Mouse (Mus musculus) ES-E14 (cell line): ENCODE measurements at regions not wholly inside any gene's neighbourhood (a gene's known extent, or its start where the extent isn't known, plus 50 kb on each side); places are given as distances from the start of the nearest gene placed in this dataset.

ENCODE experiments used
- DNase-seq: peaks from one replicate; pipeline ENCODE4 v3.0.0-alpha.2; 2013; ENCODE audit warnings: low read depth, low spot score
- H3K27ac ChIP-seq: 2 replicates; pipeline ENCODE4 v1.5.1; 2012; ENCODE audit warnings: low read depth, mild to moderate bottlenecking, low read length, moderate library complexity, mixed read lengths; ENCODE audit not compliant: poor library complexity, insufficient read depth, severe bottlenecking
- H3K36me3 ChIP-seq: 2 replicates; pipeline ENCODE4 v1.6.1; 2012; ENCODE audit warnings: mild to moderate bottlenecking, low read length, moderate library complexity, mixed read lengths; ENCODE audit not compliant: control insufficient read depth, poor library complexity, insufficient read depth, severe bottlenecking
- H3K4me1 ChIP-seq, 2 experiments: fragments of 150-350 bp in 1 of 2; sonication (generic) in 1 of 2; 2 replicates each; pipeline ENCODE4 v1.6.1; 2012; ENCODE audit warnings: low read length in 2 of 2, mild to moderate bottlenecking in 1 of 2, mixed read lengths in 1 of 2; ENCODE audit not compliant: control insufficient read depth in 2 of 2, insufficient read depth in 2 of 2, poor library complexity in 1 of 2
- H3K4me3 ChIP-seq, 2 experiments: fragments of 150-350 bp in 1 of 2; sonication (generic) in 1 of 2; 2 replicates each; pipeline ENCODE4 v1.5.1; 2012; ENCODE audit warnings: low read length in 2 of 2, low read depth in 1 of 2, mild to moderate bottlenecking in 1 of 2, mixed read lengths in 1 of 2; ENCODE audit not compliant: insufficient read depth in 1 of 2, poor library complexity in 1 of 2, severe bottlenecking in 1 of 2
- H3K9ac ChIP-seq: 2 replicates; pipeline ENCODE4 v1.6.1; 2012; ENCODE audit warnings: low read depth, mild to moderate bottlenecking, low read length, mixed read lengths; ENCODE audit not compliant: poor library complexity, insufficient read depth, severe bottlenecking
- H3K9me3 ChIP-seq: fragments of 150-350 bp; sonication (generic); 2 replicates; pipeline ENCODE4 v1.6.1; 2012; ENCODE audit warnings: low read depth, mild to moderate bottlenecking, low read length; ENCODE audit not compliant: control insufficient read depth, insufficient read depth
- CHD2 ChIP-seq: IDR thresholded peaks from 2 replicates; pipeline ENCODE4 v1.6.1; 2014; ENCODE audit warnings: mild to moderate bottlenecking, low read depth, low read length, inconsistent platforms
- HCFC1 ChIP-seq: IDR thresholded peaks from 2 replicates; pipeline ENCODE4 v1.6.1; 2012; ENCODE audit warnings: low read length, inconsistent platforms, borderline replicate concordance; ENCODE audit not compliant: insufficient read depth
- MAFK ChIP-seq: IDR thresholded peaks from 2 replicates; pipeline ENCODE4 v1.6.1; 2014; ENCODE audit warnings: mild to moderate bottlenecking, low read depth, low read length, inconsistent platforms; ENCODE audit not compliant: insufficient read depth
- ZC3H11A ChIP-seq: IDR thresholded peaks from 2 replicates; pipeline ENCODE4 v1.6.1; 2012; ENCODE audit warnings: low read depth, mild to moderate bottlenecking, inconsistent platforms, low read length, borderline replicate concordance
- ZNF384 ChIP-seq: IDR thresholded peaks from 2 replicates; pipeline ENCODE4 v1.6.1; 2012; ENCODE audit warnings: low read depth, low read length, inconsistent platforms
- in situ Hi-C, 2 experiments: fragments of 600-800 bp; cut with MboI; formaldehyde crosslinking; loops; one replicate each; pipeline ENCODE4 v1.15.1; 2025; ENCODE audit warnings: low sequenced_read_pairs in 2 of 2, inconsistent platforms in 1 of 2; ENCODE audit not compliant: unreplicated experiment in 2 of 2

DNA sequence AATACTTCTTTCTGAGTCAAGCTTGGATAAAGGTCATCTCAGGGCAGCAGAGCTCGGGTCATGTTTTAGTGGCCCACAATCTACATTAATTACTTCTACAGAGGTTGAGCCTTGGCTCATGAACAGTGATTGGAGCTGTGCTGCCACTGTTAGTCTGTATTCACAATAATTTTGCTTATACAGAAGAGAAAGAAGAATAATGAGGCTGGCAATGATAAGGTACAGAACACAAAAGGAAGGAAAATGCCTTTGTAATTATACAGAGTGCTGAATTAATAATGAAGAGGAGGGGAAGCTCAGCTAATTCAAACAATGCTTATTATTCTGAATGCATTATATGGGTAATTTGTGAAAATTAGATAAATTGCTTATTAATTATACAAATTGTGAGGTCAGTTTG lies 573.9 kb upstream of the Cblb start:
- H3K9ac ChIP-seq, result no peak overlapping the region
- H3K9me3 ChIP-seq, result no peaks in the 10 kb centered on the region
- H3K4me3 ChIP-seq, result no peak overlapping the region
- TF ChIP-seq MAFK (no peak), ZNF384 (no peak), CHD2 (no peak), HCFC1 (no peak), ZC3H11A (no peak)
- no peaks in the 10 kb centered on the region for H3K36me3 ChIP-seq
- in situ Hi-C loops, result no loop called here
- H3K27ac ChIP-seq, result no peak overlapping the region
- no peaks in the 10 kb centered on the region for H3K4me1 ChIP-seq
- DNase-seq, result no peak

DNA sequence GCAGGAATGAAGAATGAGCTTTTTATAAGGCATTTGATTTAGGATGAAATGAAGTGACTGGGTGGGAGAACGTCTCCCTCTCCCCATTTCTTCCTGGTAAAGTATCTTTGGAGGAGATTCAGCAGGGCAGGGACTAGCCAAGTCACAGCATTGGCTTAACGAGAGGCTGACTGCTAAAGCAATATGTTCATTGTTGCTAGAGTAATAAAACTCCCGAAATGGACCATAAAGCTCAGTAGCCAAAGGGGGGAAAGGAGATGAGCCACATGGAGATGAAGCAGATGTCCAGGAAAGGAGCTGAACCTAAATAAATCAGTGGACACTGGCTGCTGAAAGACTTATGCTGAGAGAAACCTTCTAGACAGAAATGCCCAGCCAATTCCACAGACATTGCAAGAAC lies 555.3 kb upstream of the Cblb start:
- H3K4me1 ChIP-seq, result no peaks in the 10 kb centered on the region
- no peak for TF ChIP-seq MAFK
- no peak for TF ChIP-seq CHD2
- no peak for TF ChIP-seq ZNF384
- TF ChIP-seq ZC3H11A, result no peak
- no peak for TF ChIP-seq HCFC1
- no peak overlapping the region for H3K9ac ChIP-seq
- no peaks in the 10 kb centered on the region for H3K36me3 ChIP-seq
- no peak overlapping the region for H3K4me3 ChIP-seq
- in situ Hi-C loops, result no loop called here
- no peak overlapping the region for H3K27ac ChIP-seq
- H3K9me3 ChIP-seq, result no peaks in the 10 kb centered on the region
- DNase-seq, result no peak

DNA sequence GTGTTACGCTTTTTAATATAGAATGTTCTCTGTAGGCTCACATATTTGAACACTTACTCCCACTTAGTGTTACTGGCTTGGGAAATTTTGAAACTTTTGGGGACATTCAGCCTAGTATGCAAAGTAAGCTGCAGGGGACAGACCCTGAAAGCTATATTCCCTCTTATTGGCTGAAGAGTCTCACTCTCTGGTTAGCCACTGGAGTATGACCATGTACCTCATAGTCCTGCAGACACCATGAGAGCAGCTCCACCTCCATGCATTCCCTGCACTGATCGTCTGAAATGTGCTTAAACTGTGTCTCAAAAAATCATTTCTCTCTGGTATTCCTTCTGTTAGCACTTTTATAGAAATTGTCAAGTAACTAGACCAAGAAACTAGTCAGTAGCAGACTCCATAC lies 534.9 kb upstream of the Cblb start:
- DNase-seq, result no peak
- H3K36me3 ChIP-seq, result no peaks in the 10 kb centered on the region
- no peaks in the 10 kb centered on the region for H3K9me3 ChIP-seq
- no peak for TF ChIP-seq ZNF384
- no peak for TF ChIP-seq CHD2
- no peak for TF ChIP-seq ZC3H11A
- no peak for TF ChIP-seq HCFC1
- no peak for TF ChIP-seq MAFK
- H3K9ac ChIP-seq, result no peak overlapping the region
- H3K4me3 ChIP-seq, result no peak overlapping the region
- no peaks in the 10 kb centered on the region for H3K4me1 ChIP-seq
- H3K27ac ChIP-seq, result no peak overlapping the region
- in situ Hi-C loops, result no loop called here

DNA sequence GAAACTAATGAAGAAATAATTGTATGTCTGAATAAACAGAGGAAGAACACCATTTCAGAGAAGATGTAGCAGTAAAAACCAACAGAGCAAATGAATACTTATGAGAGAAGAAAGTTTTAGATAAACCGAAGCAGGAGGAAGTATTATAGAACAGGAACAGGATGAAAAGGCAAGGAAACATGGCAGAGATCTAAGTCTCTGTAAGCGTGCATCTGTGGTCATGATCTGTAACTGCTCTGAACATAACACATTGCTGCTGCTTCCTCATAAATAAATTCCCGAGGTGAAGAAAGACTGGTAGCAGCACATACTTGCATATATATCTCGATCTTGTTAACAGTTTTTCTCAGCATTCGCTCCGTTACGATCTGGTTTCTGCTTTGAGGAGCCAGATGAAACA lies 533.2 kb upstream of the Cblb start:
- no peak overlapping the region for H3K9ac ChIP-seq
- H3K9me3 ChIP-seq, result no peaks in the 10 kb centered on the region
- TF ChIP-seq CHD2 (no peak), ZC3H11A (no peak)
- H3K4me1 ChIP-seq, result no peaks in the 10 kb centered on the region
- no peak overlapping the region for H3K4me3 ChIP-seq
- in situ Hi-C loops, result no loop called here
- no peaks in the 10 kb centered on the region for H3K36me3 ChIP-seq
- H3K27ac ChIP-seq, result no peak overlapping the region
- DNase-seq, result no peak

DNA sequence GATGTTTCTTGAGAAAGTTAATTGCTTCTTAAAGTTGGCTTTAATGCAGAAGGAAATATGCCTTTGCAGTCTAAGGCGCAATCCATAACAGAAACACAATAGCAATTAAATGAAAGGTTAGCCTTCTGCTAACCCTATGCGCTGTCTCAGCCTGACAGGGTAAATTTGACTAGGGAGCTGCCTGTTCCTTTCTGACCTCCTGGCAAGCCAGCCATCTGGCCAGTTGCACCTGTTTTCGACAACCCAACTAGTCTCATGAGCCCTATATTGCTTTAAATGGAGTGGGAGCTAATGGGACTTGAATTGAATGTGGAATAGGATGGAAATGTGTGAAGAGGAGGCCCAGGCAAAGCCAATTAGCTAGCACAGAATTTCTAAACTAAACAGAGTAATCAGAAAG lies 513.9 kb upstream of the Cblb start:
- Histone ChIP-seq H3K9ac (no peak overlapping the region), H3K9me3 (no peaks in the 10 kb centered on the region), H3K27ac (no peak overlapping the region), H3K4me3 (no peak overlapping the region), H3K4me1 (no peaks in the 10 kb centered on the region), H3K36me3 (no peaks in the 10 kb centered on the region)
- TF ChIP-seq ZNF384 (no peak), HCFC1 (no peak), CHD2 (no peak), ZC3H11A (no peak), MAFK (no peak)
- no peak for DNase-seq
- in situ Hi-C loops, result no loop called here
